Mouse (Mus musculus) kidney, adult 2 months (tissue): ENCODE measurements around the gene Gm45713. TPM values are rescaled to one million over a fixed set of nuclear protein-coding genes. Genes with fewer than 3 reads are reported as not detected.
A peak's percentile ranks its signal among the peaks of the same experiment; 100 is the strongest.

Experiments
- DNase-seq: peaks from one replicate; pipeline ENCODE4 v3.0.0; 2021
- H3K27ac ChIP-seq: fragments of 200-500 bp; 2 replicates; pipeline ENCODE4 v1.5.1; 2012; ENCODE audit warnings: low read depth, low read length, control low read depth, inconsistent platforms; ENCODE audit not compliant: insufficient read depth
- H3K27me3 ChIP-seq: fragments of 200-500 bp; replicated peaks from 2 replicates; pipeline ENCODE4 v1.6.1; 2012; ENCODE audit warnings: mild to moderate bottlenecking, moderate library complexity, low read length, inconsistent platforms; ENCODE audit not compliant: control insufficient read depth, insufficient read depth
- H3K36me3 ChIP-seq: fragments of 200-500 bp; 2 replicates; pipeline ENCODE4 v1.6.1; 2012; ENCODE audit warnings: mild to moderate bottlenecking, moderate library complexity, low read length, inconsistent platforms; ENCODE audit not compliant: control insufficient read depth, insufficient read depth
- H3K4me1 ChIP-seq: fragments of 200-500 bp; 2 replicates; pipeline ENCODE4 v1.6.1; 2011; ENCODE audit warnings: low read length; ENCODE audit not compliant: control insufficient read depth, insufficient read depth
- H3K4me3 ChIP-seq: fragments of 200-500 bp; 2 replicates; pipeline ENCODE4 v1.5.1; 2011; ENCODE audit warnings: mild to moderate bottlenecking, low read depth, low read length, control low read depth; ENCODE audit not compliant: insufficient read depth
- CTCF ChIP-seq: fragments of 200-500 bp; conservative IDR thresholded peaks from 2 replicates; pipeline ENCODE4 v1.5.1; 2011; ENCODE audit warnings: low read depth, mild to moderate bottlenecking, control low read depth, low read length, moderate library complexity, mixed read lengths; ENCODE audit not compliant: insufficient read depth, insufficient read length
- POLR2A ChIP-seq: fragments of 200-500 bp; IDR thresholded peaks from one replicate; pipeline ENCODE4 v1.6.1; 2011; ENCODE audit warnings: low read depth, low read length, control low read depth
- WGBS: fragments of 180-500 bp; shearing (Covaris S2); methylation state at CpG from one replicate; pipeline ENCODE4 v1.1.7; 2018; 5-methylcytosine and 5-hydroxymethylcytosine counted together
- polyA plus RNA-seq: library from polyadenylated mRNA; depleted of rRNA; stranded (reverse); fragments of >200 nt; gene quantifications from 2 replicates; pipeline ENCODE4 v1.2.3, GENCODE M21; 2012

Gene Gm45713
- polyA plus RNA-seq, 1 experiment: 5.6 TPM

- 71% methylated on average over 6 of the region's 6 CpGs for WGBS
- H3K36me3 ChIP-seq: no peaks in the 10 kb centered on the region
- TF ChIP-seq POLR2A (no peak), CTCF (no peak)
Observed at GRCm38 (mm10) chr7:45095367-45095766, 40.7 kb downstream of the Gm45713 start.

GRCm38 (mm10) chr7:45094121-45094520 lies 41.9 kb downstream of the Gm45713 start:
- no peak for TF ChIP-seq CTCF
- no peak for TF ChIP-seq POLR2A
- no peaks in the 10 kb centered on the region for H3K27me3 ChIP-seq
- H3K4me1 ChIP-seq: peaks cover 9% of the 10 kb centered on the region; the same call in 1 of the 2 replicates
- H3K36me3 ChIP-seq: no peaks in the 10 kb centered on the region
- no peak overlapping the region for H3K27ac ChIP-seq
- peak; percentile 33 for DNase-seq
- 48% methylated on average over 7 of the region's 7 CpGs for WGBS
- H3K4me3 ChIP-seq: no peak overlapping the region

More at GRCm38 (mm10) chr7:45095367-45095766, 40.7 kb downstream of the Gm45713 start:
- Histone ChIP-seq H3K27me3 (no peaks in the 10 kb centered on the region), H3K4me1 (peaks cover 9% of the 10 kb centered on the region; the same call in 1 of the 2 replicates), H3K27ac (no peak overlapping the region), H3K4me3 (no peak overlapping the region)
- no peak for DNase-seq

- TF ChIP-seq CTCF: no peak
- no peak for TF ChIP-seq POLR2A
- Histone ChIP-seq H3K4me3 (no peak overlapping the region), H3K27ac (no peak overlapping the region), H3K27me3 (no peaks in the 10 kb centered on the region), H3K36me3 (no peaks in the 10 kb centered on the region), H3K4me1 (peaks cover 9% of the 10 kb centered on the region; the same call in 1 of the 2 replicates)
- DNase-seq: no peak
- 35% methylated on average over 18 of the region's 18 CpGs for WGBS
Observed at GRCm38 (mm10) chr7:45093516-45093905, 42.5 kb downstream of the Gm45713 start.

- WGBS: 54% methylated on average over 12 of the region's 12 CpGs
- Histone ChIP-seq H3K4me1 (peaks cover 5% of the 10 kb centered on the region; the same call in 1 of the 2 replicates), H3K27ac (no peak overlapping the region), H3K36me3 (no peaks in the 10 kb centered on the region), H3K4me3 (no peak overlapping the region), H3K27me3 (no peaks in the 10 kb centered on the region)
- TF ChIP-seq CTCF (no peak), POLR2A (no peak)
- no peak for DNase-seq
Observed at GRCm38 (mm10) chr7:45092828-45093515, 43.1 kb downstream of the Gm45713 start.

- 1% methylated on average over 16 of the region's 16 CpGs for WGBS
- DNase-seq: peak; percentile 77
- Histone ChIP-seq H3K27ac (no peak within 1 kb of the TSS), H3K4me3 (peak within 1 kb of the TSS; percentile 49), H3K36me3 (no peaks in the 10 kb centered on the region), H3K4me1 (no peaks in the 10 kb centered on the region), H3K27me3 (no peaks in the 10 kb centered on the region)
- TF ChIP-seq CTCF (no peak), POLR2A (no peak)
Observed at GRCm38 (mm10) chr7:45092048-45092447, 44.0 kb downstream of the Gm45713 start, which contains the start of gene Rcn3. TSS of gene Rcn3 (minus strand) at chr7:45092221.

- no peaks in the 10 kb centered on the region for H3K4me1 ChIP-seq
- H3K4me3 ChIP-seq: peak overlapping the region; percentile 49
- H3K27me3 ChIP-seq: no peaks in the 10 kb centered on the region
- whole genome bisulfite sequencing: 24% methylated on average over 35 of the region's 35 CpGs
- no peak overlapping the region for H3K27ac ChIP-seq
- H3K36me3 ChIP-seq: no peaks in the 10 kb centered on the region
- TF ChIP-seq POLR2A (no peak), CTCF (no peak)
- no peak for DNase-seq
Observed at GRCm38 (mm10) chr7:45091001-45091990, 44.7 kb downstream of the Gm45713 start.

- Histone ChIP-seq H3K27me3 (no peaks in the 10 kb centered on the region), H3K27ac (no peak overlapping the region), H3K36me3 (no peaks in the 10 kb centered on the region), H3K4me3 (no peak overlapping the region), H3K4me1 (no peaks in the 10 kb centered on the region)
- 82% methylated on average over 13 of the region's 13 CpGs for WGBS
- DNase-seq: no peak
- TF ChIP-seq CTCF (no peak), POLR2A (no peak)
Observed at GRCm38 (mm10) chr7:45090251-45090977, 45.6 kb downstream of the Gm45713 start.
